Mouse (Mus musculus): ENCODE results near the gene Zbtb32. TPM values are rescaled to one million over a fixed set of nuclear protein-coding genes. Genes with fewer than 3 reads are reported as not detected.

Gene Zbtb32
- polyA plus RNA-seq (2012; rRNA removed) = 180 and 203 TPM in 2 replicates

GRCm38 (mm10) chr7:30598786-30599185 lies at the start of gene Zbtb32:
Gene Zbtb32, minus strand, starts transcription at chr7:30598909.
- Histone ChIP-seq H3K4me1 (ENCODE audit: control insufficient read depth, insufficient read depth, low read length) (peaks cover 20% of the 10 kb centered on the region), H3K4me3 (ENCODE audit: control insufficient read depth, low read depth, low read length) (peak within 1 kb of the TSS; percentile 97), H3K36me3 (ENCODE audit: control insufficient read depth, insufficient read depth, low read length) (peaks cover 2% of the 10 kb centered on the region), H3K27ac (ENCODE audit: control insufficient read depth, insufficient read depth, low read depth, low read length) (peak within 1 kb of the TSS; percentile 100), H3K27me3 (ENCODE audit: control insufficient read depth, insufficient read depth, low read length) (no peaks in the 10 kb centered on the region)
- TF ChIP-seq CTCF (IDR thresholded peaks at IDR 0.05; ENCODE audit: control insufficient read depth, insufficient read depth, insufficient replicate concordance, low read depth, low read length) (no peak), POLR2A (IDR thresholded peaks at IDR 0.05; ENCODE audit: control insufficient read depth, low read depth, low read length) (peak; percentile 90; the same call in 1 of the 2 replicates)

GRCm38 (mm10) chr7:30639083-30639482 lies 40.4 kb upstream of the Zbtb32 start:
- Histone ChIP-seq H3K27ac (ENCODE audit: control insufficient read depth, insufficient read depth, low read depth, low read length) (no peak overlapping the region), H3K36me3 (ENCODE audit: control insufficient read depth, insufficient read depth, low read length) (no peaks in the 10 kb centered on the region; the same call in 1 of the 2 replicates), H3K27me3 (ENCODE audit: control insufficient read depth, insufficient read depth, low read length) (no peaks in the 10 kb centered on the region), H3K4me1 (ENCODE audit: control insufficient read depth, insufficient read depth, low read length) (peaks cover 8% of the 10 kb centered on the region), H3K4me3 (ENCODE audit: control insufficient read depth, low read depth, low read length) (no peak overlapping the region)
- TF ChIP-seq CTCF (IDR thresholded peaks at IDR 0.05; ENCODE audit: control insufficient read depth, insufficient read depth, insufficient replicate concordance, low read depth, low read length) (no peak), POLR2A (IDR thresholded peaks at IDR 0.05; ENCODE audit: control insufficient read depth, low read depth, low read length) (no peak)

- peak overlapping the region; percentile 82 for H3K4me3 ChIP-seq (ENCODE audit: control insufficient read depth, low read depth, low read length)
- H3K27ac ChIP-seq (ENCODE audit: control insufficient read depth, insufficient read depth, low read depth, low read length) = no peak overlapping the region
- no peaks in the 10 kb centered on the region for H3K27me3 ChIP-seq (ENCODE audit: control insufficient read depth, insufficient read depth, low read length)
- TF ChIP-seq CTCF (IDR thresholded peaks at IDR 0.05; ENCODE audit: control insufficient read depth, insufficient read depth, insufficient replicate concordance, low read depth, low read length) (no peak), POLR2A (IDR thresholded peaks at IDR 0.05; ENCODE audit: control insufficient read depth, low read depth, low read length) (no peak)
- no peaks in the 10 kb centered on the region for H3K36me3 ChIP-seq (ENCODE audit: control insufficient read depth, insufficient read depth, low read length)
- H3K4me1 ChIP-seq (ENCODE audit: control insufficient read depth, insufficient read depth, low read length) = peaks cover 13% of the 10 kb centered on the region
These were observed 37.7 kb upstream of the Zbtb32 start for GRCm38 (mm10) chr7:30636395-30636794.

GRCm38 (mm10) chr7:30635752-30636151 lies 37.0 kb upstream of the Zbtb32 start, which contains the start of gene Etv2:
Gene Etv2, minus strand, starts transcription at chr7:30635852.
- TF ChIP-seq CTCF (IDR thresholded peaks at IDR 0.05; ENCODE audit: control insufficient read depth, insufficient read depth, insufficient replicate concordance, low read depth, low read length) (no peak), POLR2A (IDR thresholded peaks at IDR 0.05; ENCODE audit: control insufficient read depth, low read depth, low read length) (no peak)
- Histone ChIP-seq H3K4me1 (ENCODE audit: control insufficient read depth, insufficient read depth, low read length) (peaks cover 13% of the 10 kb centered on the region), H3K27me3 (ENCODE audit: control insufficient read depth, insufficient read depth, low read length) (no peaks in the 10 kb centered on the region)

GRCm38 (mm10) chr7:30634621-30635020 lies 35.9 kb upstream of the Zbtb32 start:
- H3K27me3 ChIP-seq (ENCODE audit: control insufficient read depth, insufficient read depth, low read length) = no peaks in the 10 kb centered on the region
- TF ChIP-seq POLR2A (IDR thresholded peaks at IDR 0.05; ENCODE audit: control insufficient read depth, low read depth, low read length) (0 out of 2 replicates have a peak, but pooled peaks have one; percentile 13), CTCF (IDR thresholded peaks at IDR 0.05; ENCODE audit: control insufficient read depth, insufficient read depth, insufficient replicate concordance, low read depth, low read length) (peak; percentile 58; the same call in 1 of the 2 replicates)
- H3K36me3 ChIP-seq (ENCODE audit: control insufficient read depth, insufficient read depth, low read length) = no peaks in the 10 kb centered on the region
- peak overlapping the region; percentile 82 for H3K4me3 ChIP-seq (ENCODE audit: control insufficient read depth, low read depth, low read length)
- H3K27ac ChIP-seq (ENCODE audit: control insufficient read depth, insufficient read depth, low read depth, low read length) = no peak overlapping the region
- H3K4me1 ChIP-seq (ENCODE audit: control insufficient read depth, insufficient read depth, low read length) = peaks cover 13% of the 10 kb centered on the region

More at GRCm38 (mm10) chr7:30635752-30636151, 37.0 kb upstream of the Zbtb32 start, which contains the start of gene Etv2:
- H3K4me3 ChIP-seq (ENCODE audit: control insufficient read depth, low read depth, low read length) = peak within 1 kb of the TSS; percentile 82
- no peaks in the 10 kb centered on the region for H3K36me3 ChIP-seq (ENCODE audit: control insufficient read depth, insufficient read depth, low read length)
- H3K27ac ChIP-seq (ENCODE audit: control insufficient read depth, insufficient read depth, low read depth, low read length) = no peak within 1 kb of the TSS

GRCm38 (mm10) chr7:30633762-30634412 lies 35.2 kb upstream of the Zbtb32 start:
- peak overlapping the region; percentile 82 for H3K4me3 ChIP-seq (ENCODE audit: control insufficient read depth, low read depth, low read length)
- H3K4me1 ChIP-seq (ENCODE audit: control insufficient read depth, insufficient read depth, low read length) = peaks cover 13% of the 10 kb centered on the region
- TF ChIP-seq CTCF (IDR thresholded peaks at IDR 0.05; ENCODE audit: control insufficient read depth, insufficient read depth, insufficient replicate concordance, low read depth, low read length) (no peak), POLR2A (IDR thresholded peaks at IDR 0.05; ENCODE audit: control insufficient read depth, low read depth, low read length) (no peak)
- H3K27me3 ChIP-seq (ENCODE audit: control insufficient read depth, insufficient read depth, low read length) = no peaks in the 10 kb centered on the region
- H3K36me3 ChIP-seq (ENCODE audit: control insufficient read depth, insufficient read depth, low read length) = no peaks in the 10 kb centered on the region
- H3K27ac ChIP-seq (ENCODE audit: control insufficient read depth, insufficient read depth, low read depth, low read length) = no peak overlapping the region

GRCm38 (mm10) chr7:30629013-30629412 lies 30.3 kb upstream of the Zbtb32 start:
- Histone ChIP-seq H3K4me3 (ENCODE audit: control insufficient read depth, low read depth, low read length) (no peak overlapping the region), H3K27me3 (ENCODE audit: control insufficient read depth, insufficient read depth, low read length) (no peaks in the 10 kb centered on the region), H3K27ac (ENCODE audit: control insufficient read depth, insufficient read depth, low read depth, low read length) (no peak overlapping the region), H3K36me3 (ENCODE audit: control insufficient read depth, insufficient read depth, low read length) (no peaks in the 10 kb centered on the region), H3K4me1 (ENCODE audit: control insufficient read depth, insufficient read depth, low read length) (peaks cover 13% of the 10 kb centered on the region)
- TF ChIP-seq CTCF (IDR thresholded peaks at IDR 0.05; ENCODE audit: control insufficient read depth, insufficient read depth, insufficient replicate concordance, low read depth, low read length) = no peak
- TF ChIP-seq POLR2A (IDR thresholded peaks at IDR 0.05; ENCODE audit: control insufficient read depth, low read depth, low read length) = no peak
